Mouse (Mus musculus): ENCODE data around the gene Pus3. TPM values are rescaled to one million over a fixed set of nuclear protein-coding genes. Genes with fewer than 3 reads are reported as not detected.

Gene Pus3
- polyA plus RNA-seq, 1 experiment from 2014 or later: 7.9 TPM

DNA sequence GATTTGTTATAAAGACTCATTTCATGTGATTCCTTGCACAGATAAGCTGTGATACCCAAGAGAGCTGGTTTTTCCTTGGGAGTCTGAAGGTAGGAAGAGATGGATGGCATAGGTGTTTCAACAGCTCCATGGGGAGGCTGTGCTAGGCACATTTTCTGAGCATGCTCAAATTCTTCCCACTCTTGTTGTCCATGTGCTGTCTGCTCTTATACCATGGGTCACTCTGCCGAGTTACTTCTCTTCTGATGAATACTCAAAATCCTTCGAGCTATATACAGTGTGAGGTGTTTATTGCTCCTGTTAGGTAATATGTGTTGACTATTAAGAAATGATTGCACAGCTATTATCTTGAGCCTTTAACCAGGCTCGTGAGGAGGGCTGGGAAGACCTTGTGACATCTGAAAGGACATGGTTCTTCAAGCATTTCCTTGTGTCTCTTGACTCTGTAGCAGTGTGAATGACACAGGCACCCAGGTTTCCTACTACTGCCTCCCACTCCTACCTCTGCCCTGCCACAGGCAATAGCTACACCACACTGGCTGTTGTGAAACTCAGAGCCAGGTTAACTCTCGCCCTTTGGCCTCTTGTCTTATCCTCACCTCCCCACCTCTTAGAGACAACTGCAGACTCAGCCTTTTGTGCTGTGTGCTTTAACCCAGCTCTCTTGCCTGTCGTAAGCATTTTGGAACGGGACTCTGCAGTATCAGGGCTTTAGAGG is 37.6 kb upstream of the Pus3 start:
- ATAC-seq (ENCODE audit: low FRiP score, low TSS enrichment) (no peak), DNase-seq (ENCODE audit: low spot score) (no peak)
- Histone ChIP-seq H3K4me3 (ENCODE audit: low read depth, low read length) (no peak overlapping the region), H3K4me2 (replicated peaks; ENCODE audit: low read depth) (no peak overlapping the region), H3K36me3 (ENCODE audit: control insufficient read depth, insufficient read depth, low read length) (no peaks in the 10 kb centered on the region), H3K27me3 (ENCODE audit: control insufficient read depth, insufficient read depth, low read length) (no peaks in the 10 kb centered on the region), H3K9me3 (ENCODE audit: control insufficient read depth, low read length) (no peaks in the 10 kb centered on the region), H3K9ac (ENCODE audit: low read length) (no peak overlapping the region), H3K4me1 (replicated peaks; ENCODE audit: control insufficient read depth, insufficient read depth) (no peaks in the 10 kb centered on the region), H3K27ac (replicated peaks) (no peak overlapping the region)
- TF ChIP-seq CTCF (IDR thresholded peaks at IDR 0.05; ENCODE audit: low read depth): no peak
- no peak for TF ChIP-seq EP300 (optimal IDR thresholded peaks at IDR 0.05)
- 76% methylated on average over 6 of the region's 6 CpGs for WGBS

DNA sequence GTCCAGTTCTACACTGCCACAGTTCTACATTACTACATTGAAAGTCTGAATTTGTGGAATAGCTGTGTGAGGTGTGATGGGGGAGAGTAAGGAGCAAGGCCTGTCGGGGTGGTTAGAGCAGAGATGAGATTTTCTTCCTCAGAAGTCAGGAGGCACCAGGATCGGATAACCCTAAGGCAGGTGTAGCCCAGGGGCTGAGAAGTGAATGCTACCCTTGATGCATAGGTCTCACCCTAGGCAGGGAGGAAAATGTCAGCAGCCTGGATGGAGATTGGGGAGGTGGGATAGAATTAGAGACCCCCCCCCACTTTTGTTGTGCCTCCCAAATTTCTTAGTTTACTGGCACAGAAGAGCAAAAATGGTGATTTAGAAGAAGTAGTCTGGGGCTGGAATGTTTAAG is 36.2 kb upstream of the Pus3 start:
- H3K27ac ChIP-seq (replicated peaks): no peak overlapping the region
- H3K4me1 ChIP-seq (replicated peaks; ENCODE audit: control insufficient read depth, insufficient read depth): no peaks in the 10 kb centered on the region
- ATAC-seq (ENCODE audit: low FRiP score, low TSS enrichment) (no peak), DNase-seq (ENCODE audit: low spot score) (no peak)
- H3K4me3 ChIP-seq (ENCODE audit: low read depth, low read length): no peak overlapping the region
- no peaks in the 10 kb centered on the region for H3K27me3 ChIP-seq (ENCODE audit: control insufficient read depth, insufficient read depth, low read length)
- no peak overlapping the region for H3K4me2 ChIP-seq (replicated peaks; ENCODE audit: low read depth)
- WGBS: 76% methylated on average over 2 of the region's 2 CpGs
- no peaks in the 10 kb centered on the region for H3K36me3 ChIP-seq (ENCODE audit: control insufficient read depth, insufficient read depth, low read length)
- no peaks in the 10 kb centered on the region for H3K9me3 ChIP-seq (ENCODE audit: control insufficient read depth, low read length)
- TF ChIP-seq EP300 (optimal IDR thresholded peaks at IDR 0.05) (no peak), CTCF (IDR thresholded peaks at IDR 0.05; ENCODE audit: low read depth) (no peak)
- no peak overlapping the region for H3K9ac ChIP-seq (ENCODE audit: low read length)

DNA sequence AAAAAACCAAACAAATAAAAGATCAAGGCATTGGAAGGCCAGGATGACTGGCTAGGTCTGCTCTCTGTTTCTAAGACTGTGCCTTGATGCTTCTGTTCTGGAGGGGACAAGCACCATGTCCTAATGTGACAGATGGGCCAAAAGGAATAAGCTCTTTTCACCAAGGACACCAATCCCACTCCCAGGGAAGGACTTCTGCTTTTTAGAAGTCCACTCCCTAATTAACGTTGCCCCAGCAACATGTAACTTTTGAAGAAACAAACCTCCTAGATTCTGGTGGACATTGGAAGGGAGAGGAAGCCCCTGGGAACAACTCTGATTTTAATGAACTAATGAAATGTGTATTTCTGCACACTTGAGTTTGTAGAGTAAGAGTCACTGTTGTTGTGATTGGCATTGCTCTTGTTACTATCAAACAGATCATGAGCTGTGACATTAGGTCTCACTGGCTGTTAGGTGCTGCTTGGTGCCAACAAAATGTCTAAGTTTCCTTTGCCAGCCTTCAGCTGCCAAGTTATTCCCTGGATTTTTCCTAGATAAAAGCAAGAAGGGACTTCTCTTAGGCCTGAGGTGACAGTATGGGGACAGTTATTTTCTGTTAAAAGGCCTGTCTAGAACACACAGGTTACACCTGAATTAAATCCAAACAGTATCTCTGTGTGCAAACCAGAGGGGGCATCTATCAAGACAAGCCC is 35.4 kb upstream of the Pus3 start:
- no peak for ATAC-seq (ENCODE audit: low FRiP score, low TSS enrichment)
- H3K9ac ChIP-seq (ENCODE audit: low read length): no peak overlapping the region
- H3K27me3 ChIP-seq (ENCODE audit: control insufficient read depth, insufficient read depth, low read length): no peaks in the 10 kb centered on the region
- H3K4me3 ChIP-seq (ENCODE audit: low read depth, low read length): no peak overlapping the region
- no peak overlapping the region for H3K4me2 ChIP-seq (replicated peaks; ENCODE audit: low read depth)
- H3K27ac ChIP-seq (replicated peaks): no peak overlapping the region
- no peaks in the 10 kb centered on the region for H3K36me3 ChIP-seq (ENCODE audit: control insufficient read depth, insufficient read depth, low read length)
- 71% methylated on average over 1 of the region's 1 CpGs for WGBS
- H3K4me1 ChIP-seq (replicated peaks; ENCODE audit: control insufficient read depth, insufficient read depth): no peaks in the 10 kb centered on the region
- H3K9me3 ChIP-seq (ENCODE audit: control insufficient read depth, low read length): no peaks in the 10 kb centered on the region
- TF ChIP-seq EP300 (optimal IDR thresholded peaks at IDR 0.05) (no peak), CTCF (IDR thresholded peaks at IDR 0.05; ENCODE audit: low read depth) (no peak)
- DNase-seq (ENCODE audit: low spot score): no peak

DNA sequence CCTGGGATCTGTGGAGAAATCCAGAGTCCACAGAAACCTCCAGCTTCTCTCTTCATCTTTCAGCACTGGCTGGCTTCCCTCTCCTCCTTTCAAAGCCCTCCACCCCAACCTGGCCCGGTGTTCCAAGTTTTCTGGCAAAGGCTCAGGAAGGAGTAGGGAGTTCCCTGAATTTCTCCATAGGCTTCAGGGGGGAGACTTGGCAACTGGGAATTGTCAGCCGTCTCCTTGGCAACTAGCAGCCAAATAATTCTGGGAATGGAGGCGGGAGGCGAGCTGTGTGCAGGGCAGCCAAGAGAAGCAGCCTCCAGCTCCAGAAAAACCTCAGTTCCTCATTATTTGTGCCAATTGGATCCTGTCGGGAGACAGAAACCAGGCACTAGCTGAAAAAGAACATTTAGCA is 34.9 kb upstream of the Pus3 start:
- Histone ChIP-seq H3K36me3 (ENCODE audit: control insufficient read depth, insufficient read depth, low read length) (no peaks in the 10 kb centered on the region), H3K4me1 (replicated peaks; ENCODE audit: control insufficient read depth, insufficient read depth) (no peaks in the 10 kb centered on the region), H3K9ac (ENCODE audit: low read length) (no peak overlapping the region), H3K4me3 (ENCODE audit: low read depth, low read length) (no peak overlapping the region), H3K4me2 (replicated peaks; ENCODE audit: low read depth) (peak overlapping the region; percentile 20; the same call in 1 of the 2 replicates), H3K27ac (replicated peaks) (no peak overlapping the region; the same call in 1 of the 2 replicates), H3K27me3 (ENCODE audit: control insufficient read depth, insufficient read depth, low read length) (no peaks in the 10 kb centered on the region), H3K9me3 (ENCODE audit: control insufficient read depth, low read length) (no peaks in the 10 kb centered on the region)
- 36% methylated on average over 5 of the region's 5 CpGs for WGBS
- ATAC-seq (ENCODE audit: low FRiP score, low TSS enrichment) (peak; percentile 77; the same call in 1 of the 2 replicates), DNase-seq (ENCODE audit: low spot score) (peak; percentile 53)
- TF ChIP-seq EP300 (optimal IDR thresholded peaks at IDR 0.05) (peak; percentile 63), CTCF (IDR thresholded peaks at IDR 0.05; ENCODE audit: low read depth) (no peak)

DNA sequence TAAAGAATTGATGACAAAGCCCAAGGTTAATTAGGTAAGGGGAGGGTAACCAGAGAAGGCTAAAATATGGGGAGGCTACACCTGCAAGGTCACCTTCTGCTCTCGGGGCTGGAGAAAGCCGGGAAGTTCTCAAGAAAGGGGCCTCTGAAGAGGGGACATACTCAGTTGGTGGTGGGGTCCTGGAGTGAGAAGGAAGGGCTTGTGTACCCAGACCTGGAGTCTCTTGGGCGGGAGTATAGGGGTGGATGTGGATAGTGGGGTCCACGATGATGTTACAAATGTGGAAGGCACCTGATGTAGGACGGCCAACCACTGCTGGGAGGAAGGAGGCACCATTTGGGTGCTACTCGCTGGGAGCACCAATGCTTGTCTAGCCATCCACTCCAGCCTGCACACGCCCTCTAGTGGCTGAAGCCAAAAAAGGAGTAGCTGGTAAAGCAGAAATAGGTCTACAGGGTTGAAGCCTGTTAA is 34.4 kb upstream of the Pus3 start:
- Histone ChIP-seq H3K4me3 (ENCODE audit: low read depth, low read length) (no peak overlapping the region), H3K9me3 (ENCODE audit: control insufficient read depth, low read length) (no peaks in the 10 kb centered on the region), H3K36me3 (ENCODE audit: control insufficient read depth, insufficient read depth, low read length) (no peaks in the 10 kb centered on the region), H3K27ac (replicated peaks) (no peak overlapping the region; the same call in 1 of the 2 replicates), H3K9ac (ENCODE audit: low read length) (no peak overlapping the region), H3K4me2 (replicated peaks; ENCODE audit: low read depth) (peak overlapping the region; percentile 20; the same call in 1 of the 2 replicates), H3K4me1 (replicated peaks; ENCODE audit: control insufficient read depth, insufficient read depth) (no peaks in the 10 kb centered on the region), H3K27me3 (ENCODE audit: control insufficient read depth, insufficient read depth, low read length) (no peaks in the 10 kb centered on the region)
- peak; percentile 68 for DNase-seq (ENCODE audit: low spot score)
- WGBS: 18% methylated on average over 7 of the region's 7 CpGs
- ATAC-seq (ENCODE audit: low FRiP score, low TSS enrichment): peak; percentile 80
- no peak for TF ChIP-seq EP300 (optimal IDR thresholded peaks at IDR 0.05)
- TF ChIP-seq CTCF (IDR thresholded peaks at IDR 0.05; ENCODE audit: low read depth): peak; percentile 93

DNA sequence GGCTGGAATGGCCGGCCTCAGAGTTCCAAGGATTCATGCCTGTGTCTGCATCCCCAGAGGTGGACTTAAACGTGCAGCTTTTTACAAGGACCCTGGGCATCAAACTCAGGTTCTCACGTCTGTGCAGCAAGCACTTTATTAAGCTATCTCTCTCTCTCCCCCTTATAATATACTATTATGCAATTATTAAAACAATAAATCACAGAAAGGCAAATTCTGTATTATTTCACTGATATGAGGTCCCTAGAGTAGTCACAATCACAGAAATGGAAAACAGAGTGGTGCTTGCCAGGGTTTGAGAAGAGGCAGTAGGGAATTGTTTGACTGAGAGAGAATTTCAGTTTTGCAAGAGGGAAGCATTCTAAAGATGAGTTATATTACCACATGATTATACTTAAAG is 29.3 kb upstream of the Pus3 start:
- no peak for DNase-seq (ENCODE audit: low spot score)
- Histone ChIP-seq H3K4me3 (ENCODE audit: low read depth, low read length) (no peak overlapping the region), H3K27me3 (ENCODE audit: control insufficient read depth, insufficient read depth, low read length) (no peaks in the 10 kb centered on the region), H3K9ac (ENCODE audit: low read length) (no peak overlapping the region), H3K4me2 (replicated peaks; ENCODE audit: low read depth) (no peak overlapping the region), H3K4me1 (replicated peaks; ENCODE audit: control insufficient read depth, insufficient read depth) (no peaks in the 10 kb centered on the region), H3K9me3 (ENCODE audit: control insufficient read depth, low read length) (no peaks in the 10 kb centered on the region), H3K36me3 (ENCODE audit: control insufficient read depth, insufficient read depth, low read length) (no peaks in the 10 kb centered on the region), H3K27ac (replicated peaks) (no peak overlapping the region)
- no peak for ATAC-seq (ENCODE audit: low FRiP score, low TSS enrichment)
- 56% methylated on average over 3 of the region's 3 CpGs for WGBS
- no peak for TF ChIP-seq EP300 (optimal IDR thresholded peaks at IDR 0.05)
- no peak for TF ChIP-seq CTCF (IDR thresholded peaks at IDR 0.05; ENCODE audit: low read depth)
